Mouse (Mus musculus) cerebellum, postnatal 10 days (tissue): ENCODE results near the gene Stim2.

Experiments
- DNase-seq, 2 experiments: peaks; one replicate each; pipeline ENCODE4 v3.0.0; 2021; ENCODE audit warnings: mixed read lengths in 2 of 2

Gene Stim2

DNA sequence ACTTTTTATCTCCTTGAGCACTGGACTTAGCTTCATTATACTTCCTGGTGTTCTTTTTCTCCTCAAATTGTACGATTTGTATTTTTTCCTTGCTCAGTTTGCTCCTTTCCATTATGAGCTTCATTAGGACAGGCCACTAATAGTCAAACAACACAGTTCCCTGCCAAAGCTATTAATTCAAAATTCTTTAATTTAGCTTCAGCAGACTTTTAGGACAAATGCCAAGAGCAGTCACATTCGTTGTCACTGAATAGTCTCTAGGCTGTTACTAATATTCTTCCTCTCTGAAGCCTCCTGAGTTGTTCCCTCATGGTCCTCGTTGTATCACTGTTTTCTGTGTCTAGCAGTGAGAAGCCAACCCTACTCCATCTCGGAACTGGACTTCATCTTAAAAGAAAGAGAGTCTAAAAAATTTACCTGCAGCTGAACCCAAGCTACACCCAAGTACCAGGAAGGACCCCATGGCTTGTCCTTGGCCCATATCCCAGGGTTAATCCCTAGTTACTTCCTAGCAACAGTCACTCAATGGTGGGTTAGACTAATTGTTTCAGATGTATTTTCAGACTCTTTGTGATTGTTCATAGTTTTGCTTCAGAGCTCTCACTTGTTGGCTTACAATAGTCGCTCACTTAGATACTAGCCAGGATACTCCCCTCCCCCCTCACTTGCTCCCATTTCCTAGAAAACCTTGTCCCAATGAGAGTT, 149.9 kb downstream of the Stim2 start:
- DNase-seq, result no peak

DNA sequence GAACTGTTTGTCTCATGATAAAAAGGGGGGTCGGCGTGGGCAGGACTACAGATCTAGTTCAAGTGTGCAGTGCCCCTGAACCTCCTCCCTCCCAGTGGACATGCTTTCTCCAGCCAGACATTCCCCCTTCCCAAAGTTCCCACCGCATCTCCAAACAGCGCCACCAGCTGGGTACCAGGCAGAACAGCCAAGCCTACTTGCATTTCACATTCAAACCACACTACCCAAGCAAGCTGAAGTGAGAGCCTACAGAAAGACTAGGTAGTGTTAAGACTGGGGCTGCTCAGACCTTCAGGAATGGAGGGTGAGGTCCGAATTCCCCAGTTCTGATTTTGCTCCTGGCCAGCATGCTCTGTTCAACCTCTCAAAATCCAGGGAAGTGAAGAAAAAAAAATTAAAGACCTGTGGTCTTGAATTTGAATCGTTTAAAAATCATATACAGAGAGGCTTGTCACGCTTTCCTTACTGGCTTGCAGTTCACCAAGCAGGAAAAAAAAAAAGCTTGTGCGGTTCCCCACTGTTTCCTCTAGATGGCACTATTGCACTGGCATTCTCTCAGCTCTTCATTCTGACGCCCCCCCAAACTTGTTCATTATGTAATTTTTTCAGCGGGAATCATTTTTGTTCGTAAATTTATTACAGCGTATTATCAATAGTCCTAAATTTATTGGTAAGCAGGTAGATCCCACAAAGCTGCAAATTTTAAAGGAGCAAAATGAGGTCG, 156.4 kb downstream of the Stim2 start:
- peak; percentile 62 to 78 for DNase-seq

DNA sequence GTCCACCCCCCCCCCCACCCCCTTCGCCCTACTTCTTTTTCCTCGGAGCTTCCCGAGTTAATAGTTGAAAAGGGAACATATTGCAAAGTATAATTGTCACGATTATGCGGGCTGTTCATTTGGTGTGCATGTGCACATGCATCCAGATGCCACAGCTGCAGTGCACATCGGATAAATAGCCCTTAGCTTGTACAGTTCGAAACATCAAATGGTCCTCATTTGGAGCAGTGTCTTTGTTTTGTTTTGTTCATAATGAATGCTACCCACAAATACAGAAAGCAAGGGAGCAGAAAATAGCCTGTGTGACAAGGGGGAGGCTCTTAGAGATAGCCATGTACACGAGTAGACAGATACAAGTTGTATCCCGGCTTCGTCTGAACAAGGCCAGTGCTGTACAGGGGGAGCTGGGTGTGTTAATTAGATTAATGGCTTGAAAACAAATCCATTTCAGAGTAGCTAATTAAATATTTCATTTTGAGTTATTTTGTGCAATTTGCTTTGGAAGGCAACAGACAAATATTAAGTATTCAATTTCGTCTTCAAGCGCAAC, 157.0 kb downstream of the Stim2 start:
- peak; percentile 13 to 26 for DNase-seq

DNA sequence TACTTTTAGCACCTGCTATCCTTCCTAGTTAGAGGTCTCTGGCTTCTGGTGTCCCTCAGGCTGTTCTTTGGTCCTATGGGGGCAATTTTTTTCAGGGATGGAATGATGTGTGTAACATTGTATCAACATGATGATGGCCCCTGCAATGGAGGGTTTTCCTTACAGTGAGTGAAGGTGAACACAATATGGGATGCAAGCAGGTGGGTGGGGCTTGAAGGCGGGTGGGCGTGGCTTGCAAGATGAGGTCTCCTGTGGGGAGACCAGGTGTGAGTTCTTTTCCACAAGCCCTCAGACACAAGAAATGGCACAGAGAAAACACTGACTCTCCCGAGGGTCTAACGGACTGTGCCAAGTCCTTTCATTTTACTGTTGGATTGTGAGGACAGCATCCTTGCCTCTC, 157.6 kb downstream of the Stim2 start:
- peak; percentile 30 to 35 for DNase-seq

DNA sequence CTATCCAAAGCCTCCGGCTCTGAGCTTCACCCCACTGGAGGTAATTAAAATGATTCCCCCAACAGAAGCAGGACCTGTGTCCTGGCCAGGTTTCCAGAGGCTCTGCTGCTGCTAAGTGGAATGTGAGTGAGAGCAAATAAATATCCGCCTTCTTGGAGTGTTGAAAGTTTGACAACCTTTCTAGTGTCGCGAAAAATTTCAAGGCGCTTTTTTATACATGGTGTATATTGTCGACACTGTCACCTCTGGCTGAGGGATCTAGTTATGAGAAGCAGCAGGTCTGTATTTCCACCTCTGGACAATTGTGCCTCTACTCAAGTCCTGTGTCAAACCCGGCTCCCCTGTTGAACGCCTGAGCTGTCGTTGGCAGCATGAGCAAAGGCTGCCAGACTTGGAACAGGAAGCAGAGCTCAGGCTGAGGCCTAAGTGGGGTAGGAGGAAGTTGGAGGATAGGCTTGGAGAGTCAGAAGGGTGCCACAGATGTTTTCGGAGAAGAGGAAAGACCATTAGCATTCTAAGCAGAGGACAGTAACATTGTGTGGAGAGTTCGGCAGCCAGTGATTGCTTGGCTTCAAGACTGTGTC, 158.7 kb downstream of the Stim2 start:
- DNase-seq, result no peak

DNA sequence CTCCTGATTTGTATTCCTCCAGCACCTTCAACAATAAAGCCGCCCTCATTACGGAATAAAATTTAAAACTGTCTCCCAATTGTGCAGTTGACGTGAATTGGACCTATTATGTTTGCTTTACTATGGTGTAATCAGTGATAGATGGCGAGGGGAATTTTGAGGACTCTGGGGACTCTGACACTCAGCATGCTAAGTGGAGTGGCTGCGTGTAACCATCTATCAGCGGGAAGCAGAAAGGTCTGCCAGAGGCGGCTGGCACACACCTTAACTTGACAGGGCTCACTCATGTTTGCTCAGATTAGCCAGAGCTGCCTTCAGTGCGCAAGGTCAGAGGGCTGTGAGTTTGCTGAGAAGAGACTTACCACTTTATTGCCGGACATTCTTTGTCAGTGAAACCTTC, 159.9 kb downstream of the Stim2 start:
- peak; percentile 33 to 61 for DNase-seq

DNA sequence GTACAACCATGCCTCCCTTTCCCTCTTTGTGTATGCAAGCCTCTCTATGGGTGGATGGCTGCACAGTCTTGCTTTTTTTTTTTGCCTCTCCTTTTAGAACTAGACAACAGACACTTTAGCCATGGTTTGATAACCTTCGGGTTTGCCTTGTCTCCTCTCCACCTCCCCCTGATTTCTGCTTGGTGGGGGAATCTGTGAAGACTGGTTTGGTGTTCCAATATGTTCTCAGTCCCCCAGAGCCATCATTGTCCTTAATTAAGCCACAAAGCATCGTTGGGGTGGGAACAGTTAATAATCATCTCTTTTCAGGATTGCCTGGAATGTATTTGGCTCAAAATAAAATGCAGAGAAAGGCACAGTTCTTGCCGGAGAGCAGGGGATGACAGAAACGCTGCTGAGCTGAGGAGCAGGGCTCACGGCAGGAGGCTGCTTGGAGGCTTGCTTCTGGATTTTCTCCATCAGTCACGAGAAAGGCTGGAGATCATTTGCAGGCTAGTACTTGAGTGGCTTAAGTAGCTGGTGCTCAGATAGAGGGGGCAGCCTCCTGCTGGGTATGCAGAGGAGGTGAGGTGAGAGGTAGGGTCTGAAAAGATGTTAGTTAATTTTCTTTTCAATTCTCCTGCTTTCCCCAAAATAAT, 161.0 kb downstream of the Stim2 start:
- peak; percentile 50 to 60 for DNase-seq

DNA sequence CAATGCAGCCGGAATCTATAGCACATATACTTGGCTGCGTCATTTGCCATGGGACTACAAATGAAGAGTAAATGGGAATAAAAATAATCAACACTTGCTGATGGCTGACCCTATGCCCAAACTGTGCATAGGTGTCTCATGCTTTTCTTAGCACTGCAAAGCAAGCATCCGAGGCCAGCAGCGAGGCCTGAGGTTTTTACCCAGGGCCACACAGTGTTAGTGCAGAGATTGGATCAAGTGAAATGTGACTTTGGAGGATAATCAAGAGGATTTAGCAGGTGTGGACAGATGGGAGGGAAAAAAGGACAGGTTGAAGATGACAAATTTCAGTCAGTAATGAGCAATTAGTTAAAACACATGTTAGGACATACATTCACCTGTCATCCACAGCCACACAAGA, 162.3 kb downstream of the Stim2 start:
- DNase-seq, result no peak

DNA sequence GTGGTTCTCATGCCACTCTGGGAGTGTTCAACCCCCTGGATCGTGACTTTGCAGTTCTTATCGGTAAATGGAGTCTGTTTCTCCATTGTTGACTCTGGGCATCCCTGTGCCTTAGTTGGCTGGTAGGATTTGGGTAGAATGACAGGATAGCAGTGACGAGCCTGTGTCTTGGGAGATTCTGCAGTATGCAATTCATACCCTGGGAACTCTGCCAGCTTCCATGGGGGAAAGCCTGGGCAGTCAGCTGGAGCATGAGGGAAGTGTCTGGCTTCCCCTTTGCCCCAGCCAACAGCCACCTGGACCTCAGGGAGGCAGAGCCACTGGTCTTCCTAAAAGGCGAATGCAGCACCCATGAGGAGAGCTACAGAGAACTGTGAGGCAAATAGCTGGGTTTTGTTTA, 165.6 kb downstream of the Stim2 start:
- DNase-seq, result peak; percentile 87 to 92
